Mouse (Mus musculus) left cerebral cortex, adult 2 months (tissue): ENCODE results near the gene C730034F03Rik. TPM values are rescaled to one million over a fixed set of nuclear protein-coding genes. Genes with fewer than 3 reads are reported as not detected.
A peak's percentile ranks its signal among the peaks of the same experiment; 100 is the strongest.

Source experiments
- DNase-seq, 2 experiments: peaks; one replicate each; pipeline ENCODE4 v3.0.0; 2021 to 2022; ENCODE audit warnings: low spot score in 2 of 2, mixed read lengths in 1 of 2; ENCODE audit errors: extremely low spot score in 1 of 2
- H3K27ac ChIP-seq: fragments of 200-600 bp; 2 replicates; pipeline ENCODE4 v1.8.1; 2022
- H3K4me3 ChIP-seq: fragments of 200-600 bp; 2 replicates; pipeline ENCODE4 v1.8.1; 2022
- CTCF ChIP-seq: fragments of 200-600 bp; IDR thresholded peaks from 2 replicates; pipeline ENCODE4 v1.8.1; 2022; ENCODE audit warnings: antibody characterized with exemption, mild to moderate bottlenecking, moderate library complexity
- intact Hi-C: fragments of 180-260 bp; cut with DNase I; formaldehyde crosslinking; loops from one replicate; pipeline ENCODE4 v1.15.1; 2025
- total RNA-seq, 2 experiments: library from RNA; stranded (reverse); gene quantifications; 2 replicates each; pipeline ENCODE4 v1.2.3; 2021

The C730034F03Rik gene
- total RNA-seq, 2 experiments from 2014 or later = 2.2 to 2.7 TPM

DNA sequence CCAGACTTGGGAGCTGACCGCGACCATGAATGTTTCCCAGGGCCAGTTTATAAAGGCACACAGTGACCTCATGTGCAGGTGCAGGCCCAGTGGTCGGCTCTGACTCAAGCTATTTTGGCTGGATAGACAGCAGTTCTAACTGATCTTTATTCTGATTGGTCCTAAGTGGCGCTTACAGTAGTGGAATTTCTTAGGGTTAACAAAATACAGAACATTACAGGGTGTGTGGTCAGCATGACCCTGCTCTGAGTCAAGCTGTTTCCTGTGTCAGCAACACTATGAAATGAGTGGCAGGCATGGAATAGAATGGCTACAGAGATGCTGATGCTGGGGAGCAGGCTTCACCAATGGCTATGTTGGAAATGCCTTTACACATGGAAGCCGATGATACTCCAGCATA is 6.5 kb downstream of the C730034F03Rik start:
- intact Hi-C loops = no loop called here
- no peak overlapping the region for H3K27ac ChIP-seq
- no peak for TF ChIP-seq CTCF
- DNase-seq = no peak
- H3K4me3 ChIP-seq = no peak overlapping the region

DNA sequence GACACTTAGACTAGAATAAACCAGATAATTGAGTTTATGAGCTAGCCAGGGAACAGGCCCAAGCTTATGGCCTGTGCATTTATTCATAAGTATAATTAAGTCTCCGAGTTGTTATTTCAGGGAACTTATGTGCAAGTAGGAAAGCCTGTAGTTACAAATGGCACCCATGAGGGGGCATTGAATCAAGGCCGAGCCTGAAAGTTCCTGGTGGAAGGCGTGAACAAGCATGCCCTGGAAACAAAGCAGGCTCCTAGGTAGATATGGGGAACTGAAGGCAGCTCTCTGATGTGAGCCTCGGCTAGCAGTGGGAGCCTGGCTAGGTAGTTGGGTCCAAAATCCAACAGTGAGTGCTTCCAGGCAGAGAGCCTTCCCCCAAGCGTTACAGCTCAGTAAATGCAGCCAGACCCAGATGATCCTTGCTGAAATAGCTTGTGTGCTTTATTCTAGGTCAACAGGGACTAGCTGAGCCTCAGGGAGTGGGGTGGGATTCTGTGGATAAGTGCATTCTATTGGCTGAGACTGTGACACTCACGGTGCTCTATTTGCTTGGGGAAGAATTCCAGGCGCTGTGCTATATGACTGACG is 13.2 kb downstream of the C730034F03Rik start:
- intact Hi-C loops = no loop called here
- Histone ChIP-seq H3K27ac (no peak overlapping the region), H3K4me3 (no peak overlapping the region)
- DNase-seq = no peak
- TF ChIP-seq CTCF = peak; percentile 44

DNA sequence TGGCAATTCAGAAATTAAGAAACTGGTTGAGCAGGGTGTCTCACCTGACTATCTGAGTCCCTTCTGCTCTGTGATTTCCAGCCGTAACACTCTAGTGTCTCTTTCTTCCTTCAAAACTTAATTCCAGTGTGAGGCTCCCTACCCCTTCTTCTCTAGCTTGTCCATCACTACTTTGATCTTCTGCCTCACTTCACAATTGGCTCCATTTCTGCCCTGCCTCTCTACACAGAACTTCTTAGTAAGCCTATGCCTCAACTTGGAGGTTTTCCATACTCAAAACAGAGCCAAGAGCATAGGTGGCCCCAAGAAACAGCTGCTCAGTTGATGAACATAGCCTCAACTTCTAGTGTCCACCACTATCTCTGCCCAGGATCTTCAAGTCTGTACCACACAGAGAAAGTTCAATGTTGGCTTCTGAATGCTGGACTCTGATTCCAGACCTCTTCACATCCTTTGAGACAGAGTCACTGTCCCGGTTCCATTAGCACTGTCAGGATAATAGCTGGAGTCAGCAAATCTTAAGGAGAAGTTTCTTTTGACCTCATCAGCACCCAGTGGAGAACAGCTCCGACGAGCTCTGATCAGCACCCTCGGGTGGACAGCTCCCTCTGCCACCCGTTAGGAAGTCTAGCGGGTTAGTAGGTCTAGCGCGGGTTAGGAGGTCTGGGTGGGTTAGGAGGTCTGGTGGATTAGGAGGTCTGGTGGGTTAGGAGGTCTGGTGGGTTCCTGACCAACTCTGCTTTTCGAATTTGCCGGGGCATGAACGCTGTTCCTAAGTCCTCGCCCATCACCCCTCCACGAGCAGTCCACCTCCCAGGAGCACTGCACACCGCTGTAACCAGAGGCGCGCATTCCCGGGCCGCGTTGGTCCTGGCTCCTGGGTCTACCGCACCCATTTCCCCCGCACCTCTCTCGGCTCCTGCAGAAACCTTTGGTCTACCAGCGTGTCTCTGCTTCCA is 23.8 kb downstream of the C730034F03Rik start:
- TF ChIP-seq CTCF = no peak
- intact Hi-C loops = loop anchor here (2.0 kb wide), 1 partner anchor 24 kb away; the partner anchor contains the start of genes C730034F03Rik, Chkb and Gm44502
- H3K27ac ChIP-seq = peak overlapping the region; percentile 96
- H3K4me3 ChIP-seq = peak overlapping the region; percentile 81
- DNase-seq = no peak

DNA sequence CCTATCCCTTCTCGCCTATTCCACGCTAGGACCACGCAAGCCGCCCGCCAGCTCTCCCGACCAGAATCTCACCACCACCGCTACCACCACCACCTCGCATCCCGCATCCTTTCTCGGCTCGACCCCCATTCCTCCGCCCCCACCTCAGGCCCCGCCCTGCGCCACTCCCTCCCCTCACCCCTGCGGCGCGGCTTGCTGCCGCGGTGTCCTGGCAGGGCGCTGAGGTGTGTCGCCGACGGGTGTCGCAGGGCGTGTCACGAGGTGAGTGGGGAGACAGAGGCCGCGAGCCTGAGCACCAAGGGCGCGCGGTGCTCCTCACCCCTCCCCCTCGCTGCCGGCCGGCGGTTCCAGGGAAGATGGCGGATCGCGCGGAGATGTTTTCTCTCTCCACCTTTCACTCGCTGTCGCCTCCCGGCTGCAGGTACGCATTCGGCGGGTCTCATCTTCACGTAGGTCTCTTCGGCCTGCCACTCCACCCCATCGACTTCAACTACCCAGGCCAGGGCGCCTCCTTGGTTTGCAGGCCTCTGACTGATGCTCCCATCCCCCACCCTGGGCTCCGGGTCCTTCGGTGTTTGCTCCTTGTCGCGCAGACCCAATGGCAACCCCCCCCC is 24.6 kb downstream of the C730034F03Rik start, which contains the start of gene Mapk8ip2:
Gene Mapk8ip2 (plus strand): TSS at position 49 of the 614 bp plus-strand sequence.
- no peak for TF ChIP-seq CTCF
- DNase-seq = peak; percentile 61 to 66
- peak within 1 kb of the TSS; percentile 81 for H3K4me3 ChIP-seq
- intact Hi-C loops = loop anchor here (1.0 to 2.0 kb wide), 2 partner anchors 25 to 44 kb away; partner anchors contain the start of genes C730034F03Rik, Chkb and Gm44502
- H3K27ac ChIP-seq = peak within 1 kb of the TSS; percentile 96

DNA sequence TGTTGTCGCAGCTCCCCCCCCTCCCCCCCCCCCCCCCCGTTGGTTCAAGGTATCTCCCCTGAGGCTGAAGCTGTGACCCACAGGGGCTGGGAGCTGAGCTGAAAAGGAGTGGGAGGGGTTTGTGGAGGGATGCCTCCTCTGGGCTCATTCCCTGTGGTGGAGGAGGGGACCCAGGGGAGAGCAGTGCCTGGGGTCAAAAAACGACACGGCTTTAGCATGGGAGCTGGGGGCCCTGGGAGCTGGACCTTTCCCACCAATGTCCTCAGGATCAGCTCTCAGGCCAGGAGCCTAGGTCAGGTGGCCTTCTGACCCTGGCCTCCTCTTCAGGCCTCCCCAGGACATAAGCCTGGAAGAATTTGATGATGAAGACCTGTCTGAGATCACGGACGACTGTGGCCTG is 25.5 kb downstream of the C730034F03Rik start:
- no peak for TF ChIP-seq CTCF
- Histone ChIP-seq H3K4me3 (peak overlapping the region; percentile 81), H3K27ac (peak overlapping the region; percentile 96)
- intact Hi-C loops = loop anchor here (1.0 kb wide), 1 partner anchor 43 kb away; no protein-coding TSS in a partner anchor
- no peak for DNase-seq

DNA sequence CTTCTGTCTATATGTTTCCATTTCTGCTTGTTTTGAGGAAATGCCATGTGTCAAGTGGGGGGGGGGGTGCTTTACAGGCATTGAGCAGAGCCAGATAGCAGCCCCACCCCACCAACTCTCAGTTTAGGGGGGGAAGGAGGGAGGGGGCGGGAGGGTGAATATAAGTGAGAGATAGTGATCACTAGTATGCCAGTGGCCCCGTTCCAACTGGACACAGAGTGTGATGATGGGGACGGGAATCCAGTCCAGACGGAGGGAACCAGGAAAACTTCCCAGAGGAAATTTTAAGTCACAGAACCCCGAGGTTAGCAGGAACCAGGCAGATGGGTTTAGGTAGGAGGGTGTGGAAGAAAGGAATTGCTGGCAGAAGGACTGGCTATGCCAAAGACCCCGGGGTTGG is 26.3 kb downstream of the C730034F03Rik start:
- intact Hi-C loops = no loop called here
- Histone ChIP-seq H3K27ac (no peak overlapping the region), H3K4me3 (peak overlapping the region; percentile 81)
- DNase-seq = no peak
- TF ChIP-seq CTCF = no peak

DNA sequence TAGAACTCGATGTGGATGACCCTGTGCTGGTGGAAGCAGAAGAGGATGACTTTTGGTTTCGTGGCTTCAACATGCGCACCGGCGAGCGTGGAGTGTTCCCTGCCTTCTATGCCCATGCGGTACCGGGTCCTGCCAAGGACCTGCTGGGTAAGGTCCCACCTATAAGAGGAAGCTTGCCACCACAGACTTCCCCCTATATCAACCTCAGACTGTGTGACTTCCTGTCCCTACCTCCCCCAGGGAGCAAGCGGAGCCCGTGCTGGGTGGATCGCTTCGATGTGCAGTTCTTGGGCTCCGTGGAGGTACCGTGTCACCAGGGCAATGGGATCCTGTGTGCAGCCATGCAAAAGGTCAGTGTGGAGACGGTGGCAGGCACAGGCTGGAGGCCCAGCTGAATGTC is 29.6 kb downstream of the C730034F03Rik start:
- H3K4me3 ChIP-seq = no peak overlapping the region
- intact Hi-C loops = no loop called here
- no peak for TF ChIP-seq CTCF
- no peak for DNase-seq
- H3K27ac ChIP-seq = no peak overlapping the region

DNA sequence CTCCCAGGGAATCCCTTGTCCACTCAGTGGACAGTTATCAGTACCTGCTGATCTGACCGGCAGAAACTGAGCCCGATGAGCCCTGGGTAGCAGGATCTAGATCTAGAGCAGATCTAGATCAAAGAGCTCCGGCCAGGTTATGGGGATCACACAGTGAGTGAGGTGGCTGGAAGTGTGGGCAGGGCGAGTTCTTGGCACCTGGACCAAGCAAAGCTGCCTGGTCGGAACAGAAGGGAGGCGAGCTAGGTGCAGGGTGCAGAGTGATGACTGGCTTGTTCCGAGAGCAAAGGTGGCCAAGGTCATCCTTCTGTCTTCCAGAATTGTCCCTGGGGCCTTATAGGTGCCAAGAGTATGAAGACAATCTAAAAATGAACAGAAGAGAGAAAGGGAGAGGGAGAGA is 30.4 kb downstream of the C730034F03Rik start:
- intact Hi-C loops = no loop called here
- no peak overlapping the region for H3K4me3 ChIP-seq
- DNase-seq = no peak
- no peak for TF ChIP-seq CTCF
- no peak overlapping the region for H3K27ac ChIP-seq

DNA sequence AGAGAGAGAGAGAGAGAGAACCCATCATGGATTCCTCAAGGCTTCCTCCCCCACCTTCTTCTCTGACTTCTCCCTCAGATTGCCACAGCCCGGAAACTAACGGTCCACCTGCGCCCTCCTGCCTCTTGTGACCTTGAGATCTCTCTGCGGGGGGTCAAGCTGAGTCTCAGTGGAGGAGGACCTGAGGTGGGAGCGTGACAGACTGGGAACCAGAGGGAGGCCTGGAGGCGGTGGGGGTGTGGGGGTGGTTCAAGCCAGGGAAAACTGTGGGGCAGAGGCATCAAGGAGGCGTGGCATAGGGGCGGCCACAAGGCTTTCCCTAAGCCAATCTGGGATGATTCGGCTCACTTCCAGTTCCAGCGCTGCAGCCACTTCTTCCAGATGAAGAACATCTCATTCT is 30.9 kb downstream of the C730034F03Rik start:
- Histone ChIP-seq H3K27ac (no peak overlapping the region), H3K4me3 (no peak overlapping the region)
- DNase-seq = no peak
- intact Hi-C loops = no loop called here
- TF ChIP-seq CTCF = no peak

DNA sequence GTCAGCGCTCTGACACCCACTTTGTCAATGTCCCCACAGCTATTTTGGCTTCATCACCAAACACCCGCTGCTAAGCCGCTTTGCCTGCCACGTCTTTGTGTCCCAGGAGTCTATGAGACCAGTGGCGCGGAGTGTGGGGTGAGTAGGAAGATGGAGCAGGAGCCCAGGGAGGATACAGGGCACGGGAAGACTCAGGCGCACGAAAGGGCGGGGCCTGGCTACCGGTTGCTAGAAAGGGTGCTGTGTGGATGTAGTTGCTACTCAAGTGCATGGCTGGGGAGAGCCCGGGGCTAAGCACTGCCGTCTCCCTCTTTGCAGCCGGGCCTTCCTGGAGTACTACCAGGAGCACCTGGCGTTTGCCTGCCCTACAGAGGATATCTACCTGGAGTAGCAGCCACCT is 31.9 kb downstream of the C730034F03Rik start:
- no peak overlapping the region for H3K4me3 ChIP-seq
- intact Hi-C loops = no loop called here
- no peak overlapping the region for H3K27ac ChIP-seq
- DNase-seq = no peak
- no peak for TF ChIP-seq CTCF

DNA sequence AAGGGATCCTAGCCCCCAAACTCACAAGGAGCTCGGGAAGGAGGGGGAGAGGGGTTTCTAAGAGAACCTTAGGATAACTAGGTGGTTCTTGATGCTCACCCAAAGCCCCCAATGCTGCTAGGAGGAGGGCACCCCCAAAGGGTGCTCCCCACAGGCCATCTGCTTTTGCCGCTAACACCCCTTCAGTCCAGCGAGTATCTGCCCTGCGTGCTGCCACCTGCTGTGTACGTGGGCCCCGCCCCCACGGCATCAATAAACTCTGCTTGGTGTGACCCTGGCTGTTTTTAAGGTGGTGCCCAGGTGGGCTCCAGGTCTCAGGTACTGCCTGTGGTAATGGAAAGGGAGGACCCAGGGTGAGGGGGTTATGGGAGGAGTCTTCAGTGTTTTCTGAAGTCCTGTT is 32.8 kb downstream of the C730034F03Rik start:
- no peak for DNase-seq
- no peak overlapping the region for H3K4me3 ChIP-seq
- TF ChIP-seq CTCF = no peak
- no peak overlapping the region for H3K27ac ChIP-seq
- intact Hi-C loops = no loop called here
